Mouse (Mus musculus): Measurements from ENCODE around the gene Usp33.

Gene Usp33

DNA sequence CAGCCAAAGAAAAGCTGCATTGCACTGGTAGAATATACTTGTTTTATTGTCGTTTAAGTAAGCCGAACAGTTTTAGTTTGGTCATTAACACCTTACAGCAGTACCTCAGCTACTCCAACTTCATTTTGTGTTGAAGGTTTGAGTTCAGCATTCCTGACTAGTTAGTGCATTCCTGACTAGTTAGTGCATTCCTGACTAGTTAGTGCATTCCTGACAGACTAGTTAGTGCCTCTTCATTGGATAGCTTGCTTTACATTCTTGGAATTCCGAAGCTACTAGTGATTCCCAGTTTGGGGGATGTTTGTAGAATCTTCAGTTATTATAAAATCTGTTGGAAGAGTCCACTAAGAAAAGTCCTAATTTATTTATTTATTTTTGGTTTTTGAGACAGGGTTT is 56.4 kb downstream of the Usp33 start:
- no peak for DNase-seq

DNA sequence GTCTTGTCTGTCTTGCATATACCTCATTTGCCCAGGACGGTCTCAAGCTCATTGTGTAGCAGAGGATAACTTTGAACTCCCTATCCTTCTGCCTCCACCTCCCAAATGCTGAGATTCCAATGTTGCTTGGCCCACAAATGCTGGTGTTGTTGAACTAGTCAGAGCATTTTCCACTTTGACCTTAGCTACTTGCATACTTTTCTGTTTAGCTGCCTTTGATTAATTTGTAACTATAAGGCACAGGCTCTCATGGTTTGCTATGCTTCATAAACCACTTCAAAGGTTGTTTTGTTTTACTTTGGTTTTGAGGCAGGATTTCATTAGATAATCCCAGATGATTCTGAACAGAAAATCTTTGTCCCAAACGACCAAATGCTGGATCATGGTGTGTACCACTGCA is 57.5 kb downstream of the Usp33 start:
- DNase-seq: no peak

DNA sequence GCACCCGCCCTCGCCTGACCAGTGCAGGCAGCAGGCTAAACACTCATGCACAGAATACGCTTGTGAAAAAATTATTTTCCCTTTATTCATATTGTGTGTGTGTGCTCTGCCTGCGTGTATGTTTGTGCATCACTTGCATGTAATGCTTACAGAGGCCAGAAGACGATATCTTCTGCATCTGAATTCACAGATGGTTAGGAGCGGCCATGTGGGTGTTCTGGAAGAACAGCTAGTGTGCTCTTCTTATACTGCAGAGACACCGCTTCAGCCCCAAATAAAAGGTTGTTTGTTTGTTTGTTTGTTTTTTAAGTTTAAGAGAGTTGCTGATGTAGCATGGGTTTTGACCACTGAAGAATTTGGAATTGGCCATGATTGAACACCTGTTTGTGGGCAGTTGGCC is 59.1 kb downstream of the Usp33 start:
- DNase-seq: peak; percentile 52

DNA sequence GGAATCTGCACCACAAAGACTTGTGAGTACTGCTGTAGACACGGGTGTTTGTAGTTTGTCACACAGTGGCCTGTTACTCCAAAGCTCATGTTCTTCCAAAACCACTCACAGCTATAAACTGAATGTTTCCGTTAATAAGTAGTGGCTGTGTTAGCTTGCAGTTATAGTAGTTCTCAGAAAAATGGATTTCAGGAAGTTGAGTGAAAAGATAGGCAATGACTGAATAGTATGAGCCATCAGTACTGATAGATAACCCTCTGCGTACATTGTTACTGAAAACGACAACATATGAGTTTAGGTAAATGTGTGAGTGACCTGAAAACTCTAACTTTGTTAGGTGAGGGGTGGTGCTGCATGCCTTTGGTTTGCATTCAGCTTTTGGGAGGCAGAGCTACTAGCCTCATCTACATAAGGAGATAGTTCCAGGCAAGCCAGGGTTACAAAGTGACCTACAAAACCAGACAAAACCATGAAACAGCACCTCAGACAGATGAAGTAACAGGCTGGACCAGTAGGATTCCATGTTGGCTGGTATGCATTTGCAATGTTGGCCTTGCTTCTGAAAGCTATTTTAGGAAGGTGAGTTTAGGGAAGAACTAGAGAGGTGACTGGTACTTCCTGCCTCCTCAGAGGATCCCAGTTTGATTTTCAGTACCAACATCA is 59.8 kb downstream of the Usp33 start:
- no peak for DNase-seq

DNA sequence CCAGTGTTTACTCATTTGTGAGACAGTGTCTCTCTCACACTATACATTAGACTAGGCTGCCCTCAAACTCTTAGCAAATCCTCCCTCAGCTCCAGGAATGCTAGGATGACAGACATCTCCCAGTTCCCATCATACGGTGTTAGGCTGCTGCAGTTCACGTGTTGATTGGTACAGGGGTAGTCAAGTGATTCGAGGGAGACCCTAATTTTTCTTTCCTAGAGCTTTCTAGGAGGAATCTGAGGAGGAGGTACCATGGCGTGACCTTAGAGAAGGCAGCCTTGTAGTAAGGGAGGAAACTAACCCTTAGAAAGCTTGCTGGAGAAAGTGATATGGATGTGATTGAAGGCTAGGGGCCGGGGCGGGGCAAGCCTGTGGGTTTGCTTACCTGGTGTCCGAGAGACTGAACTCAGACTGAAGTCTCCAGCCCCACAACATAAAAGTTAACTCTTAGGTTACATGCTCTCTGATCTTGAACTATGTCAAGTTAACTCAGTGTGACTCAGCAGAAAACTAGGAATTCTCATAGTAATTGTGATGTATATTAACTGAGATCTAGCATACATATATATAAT is 64.8 kb downstream of the Usp33 start:
- DNase-seq: no peak

DNA sequence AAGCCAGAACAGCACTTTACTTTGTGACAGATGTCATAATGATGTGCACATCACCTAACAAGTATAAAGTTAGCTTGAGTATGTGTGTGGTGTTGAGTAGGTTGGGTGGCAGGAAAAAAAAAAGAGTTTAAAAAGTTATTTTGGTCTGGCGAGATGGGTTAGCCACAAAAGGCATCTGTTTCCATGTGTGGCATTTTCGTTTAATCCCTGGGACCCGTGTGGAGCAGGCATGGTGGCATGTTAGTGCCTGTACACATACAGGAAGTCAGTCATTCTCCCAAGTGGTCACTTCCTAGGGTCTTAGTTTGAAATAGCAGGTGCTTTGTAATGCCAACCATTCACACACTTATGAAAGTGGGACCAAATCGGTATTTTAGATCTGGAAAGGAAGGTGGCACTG is 66.1 kb downstream of the Usp33 start:
- DNase-seq: no peak

DNA sequence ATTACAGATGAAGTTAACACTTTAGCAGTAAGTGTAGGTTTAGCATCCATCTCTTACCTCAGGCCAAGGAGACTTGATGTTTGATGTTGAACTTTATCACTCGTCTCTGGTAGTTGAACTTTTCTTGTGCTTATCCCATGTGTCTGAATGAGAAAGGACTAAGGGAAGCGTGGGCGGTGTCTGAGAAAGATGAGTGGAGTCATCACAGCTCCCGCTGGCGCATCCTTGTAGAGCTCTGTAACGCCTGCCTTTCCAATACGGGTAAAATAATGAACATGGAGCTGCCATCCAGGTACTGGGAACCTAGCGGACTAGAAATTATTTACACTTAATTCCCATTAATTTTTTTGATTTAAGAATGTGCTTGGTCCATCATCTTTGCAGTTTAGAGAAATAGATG is 82.6 kb downstream of the Usp33 start:
- no peak for DNase-seq

DNA sequence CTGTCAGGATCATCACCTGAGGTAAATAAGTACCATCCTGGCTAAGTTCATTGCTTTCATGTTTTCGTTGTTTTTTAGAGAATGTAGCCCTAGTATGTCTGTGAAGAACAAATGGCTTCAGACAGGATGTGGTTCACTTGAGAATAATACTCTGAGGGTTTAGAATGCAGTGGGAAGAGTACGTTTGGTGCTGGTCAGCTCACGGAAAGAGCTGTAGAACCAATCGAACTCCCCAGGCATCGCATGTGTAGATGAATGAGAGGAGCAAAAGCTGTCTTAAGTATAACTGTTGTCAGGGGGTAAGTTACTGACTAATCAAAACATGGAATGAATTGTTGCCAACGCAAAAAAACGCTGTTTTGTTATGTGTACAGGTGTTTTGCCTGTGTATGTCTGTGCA is 86.4 kb downstream of the Usp33 start:
- DNase-seq: no peak

DNA sequence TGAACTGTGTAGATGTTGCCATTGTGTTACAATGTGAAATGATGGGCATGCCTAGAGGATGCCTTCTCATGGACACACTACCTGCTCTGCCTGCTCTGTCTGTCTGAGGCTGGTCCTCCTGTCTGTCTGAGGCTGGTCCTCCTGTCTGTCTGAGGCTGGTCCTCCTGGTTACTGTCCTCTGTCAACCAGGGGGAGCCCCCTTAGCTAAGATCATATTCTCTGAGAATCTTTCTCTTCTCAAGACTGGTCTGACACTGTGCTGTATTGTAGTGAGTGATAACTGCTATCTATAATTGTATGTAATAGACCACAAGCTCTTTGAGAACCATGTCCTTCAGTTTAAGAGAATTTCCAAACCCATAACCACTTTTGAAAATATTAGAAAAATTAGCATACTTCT is 89.3 kb downstream of the Usp33 start:
- DNase-seq: no peak

DNA sequence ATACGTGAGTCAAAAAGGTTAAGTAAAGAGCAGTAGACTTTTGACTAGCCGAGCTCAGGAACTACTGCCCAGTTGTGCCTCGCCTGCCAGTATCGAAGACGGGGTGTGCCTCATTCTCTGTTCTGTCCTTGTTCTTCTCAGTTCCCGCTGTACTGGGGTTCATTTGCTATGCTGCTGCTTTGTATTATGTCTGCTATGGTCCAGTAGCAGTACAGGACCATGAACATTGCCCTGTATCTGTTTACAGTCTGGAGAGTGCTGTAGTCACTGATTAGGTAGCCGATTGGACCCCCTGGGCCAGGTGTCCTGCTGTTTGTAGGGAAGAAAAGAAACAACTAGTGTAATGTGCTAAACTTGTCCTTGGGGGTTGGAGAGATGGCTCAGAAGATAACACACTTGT is 91.8 kb downstream of the Usp33 start:
- DNase-seq: no peak

DNA sequence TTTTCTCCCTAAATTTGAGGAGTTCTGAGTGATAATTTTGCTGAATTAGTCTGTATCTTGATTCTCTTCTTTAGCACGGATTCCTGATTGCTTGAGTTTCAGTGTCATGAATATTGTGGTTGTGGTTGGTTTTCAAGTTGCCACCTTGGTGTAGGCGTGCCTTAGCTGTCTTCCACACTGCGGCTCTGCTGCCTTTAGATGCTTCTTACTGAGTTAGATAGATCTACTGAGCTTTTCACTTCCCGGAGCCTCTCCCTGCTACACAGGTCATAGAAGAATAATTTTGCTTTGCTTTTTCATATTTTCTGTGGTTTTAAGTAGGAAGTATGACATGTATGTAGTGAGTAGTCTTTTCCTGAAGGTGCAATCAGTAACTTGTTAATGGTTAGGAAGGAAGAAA is 96.5 kb downstream of the Usp33 start:
- DNase-seq: no peak

All from layer of hippocampus, adult 9-11 months (tissue).